Mouse (Mus musculus): Measurements from ENCODE around the gene Cpsf4. TPM values are rescaled to one million over a fixed set of nuclear protein-coding genes. Genes with fewer than 3 reads are reported as not detected.
"Not testable (repeated sequence)": the region's sequence is repeated elsewhere in the genome, so short reads cannot be mapped to it uniquely, and the experiment has no call there.

Gene Cpsf4
- polyA plus RNA-seq, 1 experiment from 2014 or later: 17.2 TPM

DNA sequence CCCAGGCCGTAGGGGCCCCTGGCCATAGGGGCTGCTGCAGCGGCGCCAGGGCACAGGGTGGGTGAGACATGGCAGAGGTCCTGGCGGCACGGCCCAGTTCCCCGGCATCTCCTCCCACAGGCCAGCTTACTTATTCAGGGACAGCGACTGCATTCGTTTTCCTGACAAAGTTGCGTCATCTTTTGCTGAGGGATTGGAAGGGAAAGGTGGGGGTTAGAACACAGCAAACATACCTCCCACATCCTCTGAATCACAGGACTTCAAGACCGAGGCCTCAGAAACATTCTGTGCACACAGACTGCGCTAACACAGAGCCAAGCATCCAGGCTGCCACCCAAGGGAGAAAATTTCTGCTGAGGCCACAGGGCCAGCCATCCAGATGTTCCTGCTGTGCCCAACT lies 36.8 kb upstream of the Cpsf4 start:
- no peak for ATAC-seq (replicated peaks; ENCODE audit: insufficient number of reproducible peaks, low FRiP score, low TSS enrichment)
- no peak overlapping the region for H3K9ac ChIP-seq (ENCODE audit: low read depth, low read length)
- peaks cover 55% of the 10 kb centered on the region for H3K36me3 ChIP-seq (ENCODE audit: control insufficient read depth, insufficient read depth, low read length)
- no peak overlapping the region for H3K27ac ChIP-seq (ENCODE audit: low read depth, low read length)
- H3K4me3 ChIP-seq (ENCODE audit: low read depth, low read length): no peak overlapping the region
- no peaks in the 10 kb centered on the region for H3K9me3 ChIP-seq (replicated peaks; ENCODE audit: control insufficient read depth, low read length)
- no peak overlapping the region for H3K4me2 ChIP-seq
- no peaks in the 10 kb centered on the region for H3K27me3 ChIP-seq (ENCODE audit: control insufficient read depth, insufficient read depth, low read length)
- no peaks in the 10 kb centered on the region for H3K4me1 ChIP-seq (ENCODE audit: control insufficient read depth, insufficient read depth, low read length)
- WGBS (ENCODE audit: insufficient replicate concordance): 83% methylated on average over 11 of the region's 11 CpGs

DNA sequence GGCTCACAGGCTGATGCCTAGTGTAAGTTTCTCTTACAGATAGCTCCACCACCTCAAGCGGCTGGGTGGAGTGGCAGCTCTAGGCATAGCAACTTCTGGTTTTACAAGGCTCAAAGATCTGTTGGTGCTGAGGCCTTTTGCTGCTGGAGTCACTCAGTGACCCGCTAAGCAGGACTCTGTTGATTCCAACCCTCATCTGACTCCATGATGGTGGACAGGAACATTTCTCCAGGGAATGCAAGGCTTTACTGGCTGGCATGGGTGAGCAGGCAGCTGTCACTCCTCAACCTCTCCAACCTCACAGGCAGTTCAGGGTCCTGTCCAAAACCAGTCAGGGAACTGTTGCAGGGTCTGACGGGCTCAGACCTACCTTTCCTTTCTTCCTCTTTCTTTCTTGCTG lies 36.0 kb upstream of the Cpsf4 start:
- Histone ChIP-seq H3K36me3 (ENCODE audit: control insufficient read depth, insufficient read depth, low read length) (peaks cover 57% of the 10 kb centered on the region), H3K4me3 (ENCODE audit: low read depth, low read length) (no peak overlapping the region), H3K9me3 (replicated peaks; ENCODE audit: control insufficient read depth, low read length) (no peaks in the 10 kb centered on the region), H3K27ac (ENCODE audit: low read depth, low read length) (no peak overlapping the region), H3K9ac (ENCODE audit: low read depth, low read length) (no peak overlapping the region), H3K27me3 (ENCODE audit: control insufficient read depth, insufficient read depth, low read length) (no peaks in the 10 kb centered on the region), H3K4me1 (ENCODE audit: control insufficient read depth, insufficient read depth, low read length) (no peaks in the 10 kb centered on the region), H3K4me2 (no peak overlapping the region)
- 90% methylated on average over 3 of the region's 3 CpGs for WGBS (ENCODE audit: insufficient replicate concordance)
- no peak for ATAC-seq (replicated peaks; ENCODE audit: insufficient number of reproducible peaks, low FRiP score, low TSS enrichment)

DNA sequence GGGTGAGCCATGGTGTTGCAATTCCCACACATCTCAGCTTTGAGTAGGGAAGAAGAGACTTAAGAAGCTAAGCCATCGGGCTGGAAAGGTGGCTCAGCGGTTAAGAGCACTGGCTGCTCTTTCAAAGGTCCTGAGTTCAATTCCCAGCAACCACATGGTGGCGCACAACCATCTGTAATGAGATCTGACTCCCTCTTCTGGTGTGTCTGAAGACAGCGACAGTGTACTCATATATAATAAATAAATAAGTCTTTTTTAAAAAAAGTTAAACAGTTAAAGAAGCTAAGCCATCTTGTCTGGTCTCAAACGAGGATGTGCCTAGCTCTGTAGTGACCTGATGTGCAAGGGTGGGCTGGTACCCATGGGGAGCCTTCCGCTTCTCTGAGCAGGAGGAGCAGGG lies 33.7 kb upstream of the Cpsf4 start:
- H3K4me1 ChIP-seq (ENCODE audit: control insufficient read depth, insufficient read depth, low read length); H3K27me3 ChIP-seq (ENCODE audit: control insufficient read depth, insufficient read depth, low read length); ATAC-seq (replicated peaks; ENCODE audit: insufficient number of reproducible peaks, low FRiP score, low TSS enrichment); H3K9me3 ChIP-seq (replicated peaks; ENCODE audit: control insufficient read depth, low read length); H3K4me3 ChIP-seq (ENCODE audit: low read depth, low read length); H3K4me2 ChIP-seq; H3K9ac ChIP-seq (ENCODE audit: low read depth, low read length); H3K27ac ChIP-seq (ENCODE audit: low read depth, low read length): not testable (repeated sequence)
- WGBS (ENCODE audit: insufficient replicate concordance): 84% methylated on average over 6 of the region's 6 CpGs
- H3K36me3 ChIP-seq (ENCODE audit: control insufficient read depth, insufficient read depth, low read length): peaks cover 50% of the 10 kb centered on the region

DNA sequence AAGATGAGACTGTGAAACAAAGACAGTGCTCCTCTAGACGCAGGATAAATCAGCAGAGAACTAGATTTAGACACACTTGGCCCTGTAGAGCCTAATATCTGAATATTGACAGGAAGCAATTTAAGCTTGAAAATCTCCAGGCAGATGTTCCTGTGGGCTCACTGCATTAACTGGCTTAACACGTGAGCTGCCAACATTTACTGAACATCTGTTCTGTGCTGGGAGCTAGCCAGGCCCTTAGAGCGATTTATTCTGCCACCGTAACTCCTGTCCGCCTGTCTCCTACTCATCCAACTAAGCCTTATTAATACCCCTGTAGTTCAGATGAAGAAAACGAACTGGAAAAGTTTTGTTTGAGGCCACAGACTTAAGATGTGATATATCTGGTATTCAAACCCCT lies 28.2 kb upstream of the Cpsf4 start:
- Histone ChIP-seq H3K4me1 (ENCODE audit: control insufficient read depth, insufficient read depth, low read length) (peaks cover 14% of the 10 kb centered on the region), H3K27me3 (ENCODE audit: control insufficient read depth, insufficient read depth, low read length) (no peaks in the 10 kb centered on the region), H3K9me3 (replicated peaks; ENCODE audit: control insufficient read depth, low read length) (no peaks in the 10 kb centered on the region), H3K4me2 (peak overlapping the region; percentile 91), H3K9ac (ENCODE audit: low read depth, low read length) (peak overlapping the region; percentile 95), H3K36me3 (ENCODE audit: control insufficient read depth, insufficient read depth, low read length) (peaks cover 23% of the 10 kb centered on the region), H3K27ac (ENCODE audit: low read depth, low read length) (no peak overlapping the region), H3K4me3 (ENCODE audit: low read depth, low read length) (peak overlapping the region; percentile 78)
- 19% methylated on average over 6 of the region's 6 CpGs for WGBS (ENCODE audit: insufficient replicate concordance)
- no peak for ATAC-seq (replicated peaks; ENCODE audit: insufficient number of reproducible peaks, low FRiP score, low TSS enrichment)

DNA sequence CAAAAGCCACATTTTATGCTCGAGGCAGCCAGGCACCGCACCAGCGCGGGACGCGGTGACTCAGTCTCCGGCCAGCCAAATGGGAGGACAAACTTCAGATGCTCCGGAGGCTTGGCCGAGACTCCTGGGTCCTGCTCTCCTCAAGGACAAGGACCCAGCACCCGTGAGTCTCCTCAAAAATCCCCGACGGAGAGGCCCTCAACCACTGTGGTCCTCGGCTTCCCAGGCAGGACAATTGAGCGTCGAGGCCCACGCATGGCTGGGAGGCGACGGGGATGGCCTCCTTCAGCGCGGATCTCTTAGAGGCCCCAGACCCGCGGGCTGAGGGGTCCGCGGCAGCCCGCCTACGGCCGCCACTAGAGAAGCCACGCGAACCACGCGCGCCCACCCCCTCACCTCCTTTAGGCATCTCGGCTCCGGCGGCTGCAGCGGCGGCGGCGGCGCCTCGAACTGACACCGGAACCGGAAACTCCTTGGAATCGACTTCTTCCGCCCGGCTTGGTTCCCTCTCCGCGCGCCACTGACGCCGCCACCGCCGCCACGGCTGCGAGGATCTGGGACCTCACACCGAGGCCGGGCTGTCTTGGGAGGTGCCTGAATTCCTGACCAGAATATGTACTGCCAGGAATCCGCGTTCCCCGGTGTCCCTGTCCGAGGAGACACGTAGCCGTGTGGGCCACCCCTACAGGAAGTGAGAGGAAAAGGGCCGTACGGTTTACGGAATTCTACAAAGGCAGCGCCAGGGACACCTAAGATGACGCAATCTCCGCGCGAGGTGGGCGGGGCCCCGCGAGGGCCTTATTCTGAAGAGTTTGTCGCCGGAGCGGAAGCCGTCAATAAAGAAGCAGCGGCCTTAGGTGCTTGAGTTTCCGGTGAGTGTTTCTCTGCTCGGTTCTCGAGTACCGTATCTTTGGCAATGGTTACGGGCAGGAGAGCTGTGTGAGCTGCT lies 27.2 kb upstream of the Cpsf4 start, which contains the start of the genes Pdap1 and Bud31:
TSS of gene Pdap1 (minus strand) at position 668 of the 949 bp plus-strand sequence.
TSS of gene Bud31 (plus strand) at position 792 of the 949 bp plus-strand sequence.
- Histone ChIP-seq H3K27ac (ENCODE audit: low read depth, low read length) (peak within 1 kb of the TSS; percentile 91), H3K9ac (ENCODE audit: low read depth, low read length) (peak within 1 kb of the TSS; percentile 95), H3K27me3 (ENCODE audit: control insufficient read depth, insufficient read depth, low read length) (no peaks in the 10 kb centered on the region), H3K4me2 (peak within 1 kb of the TSS; percentile 91), H3K36me3 (ENCODE audit: control insufficient read depth, insufficient read depth, low read length) (peaks cover 23% of the 10 kb centered on the region), H3K4me3 (ENCODE audit: low read depth, low read length) (peak within 1 kb of the TSS; percentile 78), H3K4me1 (ENCODE audit: control insufficient read depth, insufficient read depth, low read length) (peaks cover 14% of the 10 kb centered on the region), H3K9me3 (replicated peaks; ENCODE audit: control insufficient read depth, low read length) (no peaks in the 10 kb centered on the region)
- peak; percentile 92 for ATAC-seq (replicated peaks; ENCODE audit: insufficient number of reproducible peaks, low FRiP score, low TSS enrichment)
- under 1% methylated on average over 77 of the region's 84 CpGs for WGBS (ENCODE audit: insufficient replicate concordance)

DNA sequence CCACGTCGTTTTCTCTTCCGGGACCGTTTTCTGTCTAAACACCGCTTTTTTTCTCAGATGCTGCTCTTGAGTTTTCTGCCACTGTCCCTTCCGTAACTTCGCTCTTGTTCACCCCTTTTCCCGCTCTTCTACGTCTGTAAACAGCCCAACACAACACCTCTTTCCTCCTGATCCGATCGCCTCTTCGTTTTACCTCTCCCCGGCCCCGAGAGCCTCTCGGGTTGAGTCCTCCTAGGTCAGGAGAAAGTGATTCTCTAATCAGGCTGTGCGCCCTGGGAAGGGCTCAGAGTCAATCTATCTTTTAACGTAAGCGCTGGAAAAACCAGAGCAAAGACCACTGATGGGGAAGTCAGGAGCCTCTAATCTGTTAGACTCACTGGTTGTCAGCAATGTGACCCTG lies 26.4 kb upstream of the Cpsf4 start:
- H3K4me3 ChIP-seq (ENCODE audit: low read depth, low read length): peak overlapping the region; percentile 78
- H3K4me2 ChIP-seq: peak overlapping the region; percentile 91
- H3K4me1 ChIP-seq (ENCODE audit: control insufficient read depth, insufficient read depth, low read length): peaks cover 14% of the 10 kb centered on the region
- peak overlapping the region; percentile 91 for H3K27ac ChIP-seq (ENCODE audit: low read depth, low read length)
- under 1% methylated on average over 18 of the region's 18 CpGs for WGBS (ENCODE audit: insufficient replicate concordance)
- H3K9me3 ChIP-seq (replicated peaks; ENCODE audit: control insufficient read depth, low read length): no peaks in the 10 kb centered on the region
- H3K9ac ChIP-seq (ENCODE audit: low read depth, low read length): peak overlapping the region; percentile 95
- peaks cover 22% of the 10 kb centered on the region for H3K36me3 ChIP-seq (ENCODE audit: control insufficient read depth, insufficient read depth, low read length)
- no peak for ATAC-seq (replicated peaks; ENCODE audit: insufficient number of reproducible peaks, low FRiP score, low TSS enrichment)
- H3K27me3 ChIP-seq (ENCODE audit: control insufficient read depth, insufficient read depth, low read length): no peaks in the 10 kb centered on the region

DNA sequence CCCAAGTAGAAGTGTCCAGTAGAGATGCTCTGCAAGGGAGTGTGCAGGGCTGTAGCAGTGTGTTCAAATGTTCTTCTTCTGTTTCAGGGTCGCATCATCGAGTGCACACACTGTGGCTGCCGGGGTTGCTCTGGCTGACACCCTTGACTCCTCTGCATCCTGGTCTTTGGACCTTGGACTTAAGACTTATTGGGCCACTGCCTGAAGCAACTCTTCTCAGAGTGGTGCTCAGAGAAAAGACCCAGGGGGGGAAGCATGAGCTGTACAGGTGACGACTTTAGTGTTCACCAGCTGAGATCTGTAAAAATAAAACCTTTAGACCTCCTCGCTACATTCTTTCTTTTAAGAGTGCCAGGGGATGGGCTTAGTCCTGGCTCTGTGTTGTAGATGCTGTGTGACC lies 19.3 kb upstream of the Cpsf4 start:
- no peak overlapping the region for H3K4me3 ChIP-seq (ENCODE audit: low read depth, low read length)
- 93% methylated on average over 5 of the region's 5 CpGs for WGBS (ENCODE audit: insufficient replicate concordance)
- peaks cover 58% of the 10 kb centered on the region for H3K36me3 ChIP-seq (ENCODE audit: control insufficient read depth, insufficient read depth, low read length)
- H3K4me2 ChIP-seq: no peak overlapping the region
- no peaks in the 10 kb centered on the region for H3K9me3 ChIP-seq (replicated peaks; ENCODE audit: control insufficient read depth, low read length)
- H3K27ac ChIP-seq (ENCODE audit: low read depth, low read length): no peak overlapping the region
- H3K4me1 ChIP-seq (ENCODE audit: control insufficient read depth, insufficient read depth, low read length): no peaks in the 10 kb centered on the region
- H3K9ac ChIP-seq (ENCODE audit: low read depth, low read length): no peak overlapping the region
- ATAC-seq (replicated peaks; ENCODE audit: insufficient number of reproducible peaks, low FRiP score, low TSS enrichment): no peak
- H3K27me3 ChIP-seq (ENCODE audit: control insufficient read depth, insufficient read depth, low read length): no peaks in the 10 kb centered on the region

DNA sequence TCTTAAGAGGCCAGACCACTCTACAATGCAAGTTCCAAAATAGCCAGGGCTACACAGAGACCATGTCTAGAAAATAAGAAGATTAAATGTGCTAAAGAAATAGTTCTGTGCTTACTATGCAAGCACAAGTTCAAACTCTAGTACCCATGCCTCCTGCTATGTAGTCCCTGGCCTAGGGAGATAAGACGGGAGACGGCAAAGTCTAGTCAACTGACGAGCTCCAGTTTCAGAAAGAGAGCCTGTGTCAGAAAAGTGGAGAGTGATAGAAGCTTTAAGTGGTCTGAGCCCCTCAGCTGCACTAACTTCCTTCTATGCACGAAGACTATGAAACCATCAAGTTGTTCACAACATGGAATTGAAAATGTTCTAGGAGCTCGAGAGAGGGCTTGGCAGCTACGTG lies 17.7 kb upstream of the Cpsf4 start:
- Histone ChIP-seq H3K4me2 (no peak overlapping the region), H3K9ac (ENCODE audit: low read depth, low read length) (no peak overlapping the region), H3K36me3 (ENCODE audit: control insufficient read depth, insufficient read depth, low read length) (peaks cover 60% of the 10 kb centered on the region), H3K27me3 (ENCODE audit: control insufficient read depth, insufficient read depth, low read length) (no peaks in the 10 kb centered on the region), H3K27ac (ENCODE audit: low read depth, low read length) (no peak overlapping the region; the same call in 1 of the 2 replicates), H3K4me1 (ENCODE audit: control insufficient read depth, insufficient read depth, low read length) (no peaks in the 10 kb centered on the region), H3K9me3 (replicated peaks; ENCODE audit: control insufficient read depth, low read length) (no peaks in the 10 kb centered on the region), H3K4me3 (ENCODE audit: low read depth, low read length) (no peak overlapping the region)
- 65% methylated on average over 6 of the region's 6 CpGs for WGBS (ENCODE audit: insufficient replicate concordance)
- ATAC-seq (replicated peaks; ENCODE audit: insufficient number of reproducible peaks, low FRiP score, low TSS enrichment): 0 out of 2 replicates have a peak, but pooled peaks have one; percentile 20
